Mouse (Mus musculus): ENCODE results near the gene Asb11.

GRCm38 (mm10) chrX:164405080-164405649 lies 31.6 kb upstream of the Asb11 start:
- TF ChIP-seq EP300 (IDR thresholded peaks at IDR 0.05; ENCODE audit: insufficient read depth, low read depth, low read length) (no peak), POLR2A (IDR thresholded peaks at IDR 0.05; ENCODE audit: insufficient read depth, low read length) (no peak)
